Mouse (Mus musculus): ENCODE measurements around the gene Erp27. TPM values are rescaled to one million over a fixed set of nuclear protein-coding genes. Genes with fewer than 3 reads are reported as not detected.

Gene Erp27
- polyA plus RNA-seq (2021; fragmentation: Nextera tagmentation), result 0.14 TPM in 1 of 2 replicates, not detected in the other
- long read RNA-seq, experiment 1, partial matches to known transcripts, result 0 of 2 reads
- long read RNA-seq, experiment 1, other reads (novel, unspliced or antisense), result 2 of 2 reads
- long read RNA-seq, experiment 2, result 0 reads

DNA sequence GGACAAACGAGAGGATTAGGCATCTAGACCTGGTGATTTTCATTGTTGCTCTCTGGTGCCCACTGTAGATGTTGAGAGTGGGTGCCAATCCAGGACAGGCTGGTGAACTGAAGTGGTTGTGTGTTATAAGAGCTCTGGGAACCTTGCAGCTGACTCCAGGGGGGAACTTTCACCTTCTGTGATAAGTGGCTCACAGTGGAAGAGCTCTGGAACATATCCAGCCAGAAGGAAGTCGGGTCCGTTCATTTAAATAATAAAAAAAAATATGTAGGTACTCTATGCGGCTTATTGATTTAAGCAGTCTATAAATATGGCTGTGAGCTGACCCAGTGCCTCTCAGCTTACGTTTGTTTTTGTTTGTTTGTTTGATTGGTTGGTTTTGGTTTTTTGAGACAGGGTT, at the start of gene Erp27:
Gene Erp27 (minus strand): TSS at position 101 of the 400 bp plus-strand sequence.

DNA sequence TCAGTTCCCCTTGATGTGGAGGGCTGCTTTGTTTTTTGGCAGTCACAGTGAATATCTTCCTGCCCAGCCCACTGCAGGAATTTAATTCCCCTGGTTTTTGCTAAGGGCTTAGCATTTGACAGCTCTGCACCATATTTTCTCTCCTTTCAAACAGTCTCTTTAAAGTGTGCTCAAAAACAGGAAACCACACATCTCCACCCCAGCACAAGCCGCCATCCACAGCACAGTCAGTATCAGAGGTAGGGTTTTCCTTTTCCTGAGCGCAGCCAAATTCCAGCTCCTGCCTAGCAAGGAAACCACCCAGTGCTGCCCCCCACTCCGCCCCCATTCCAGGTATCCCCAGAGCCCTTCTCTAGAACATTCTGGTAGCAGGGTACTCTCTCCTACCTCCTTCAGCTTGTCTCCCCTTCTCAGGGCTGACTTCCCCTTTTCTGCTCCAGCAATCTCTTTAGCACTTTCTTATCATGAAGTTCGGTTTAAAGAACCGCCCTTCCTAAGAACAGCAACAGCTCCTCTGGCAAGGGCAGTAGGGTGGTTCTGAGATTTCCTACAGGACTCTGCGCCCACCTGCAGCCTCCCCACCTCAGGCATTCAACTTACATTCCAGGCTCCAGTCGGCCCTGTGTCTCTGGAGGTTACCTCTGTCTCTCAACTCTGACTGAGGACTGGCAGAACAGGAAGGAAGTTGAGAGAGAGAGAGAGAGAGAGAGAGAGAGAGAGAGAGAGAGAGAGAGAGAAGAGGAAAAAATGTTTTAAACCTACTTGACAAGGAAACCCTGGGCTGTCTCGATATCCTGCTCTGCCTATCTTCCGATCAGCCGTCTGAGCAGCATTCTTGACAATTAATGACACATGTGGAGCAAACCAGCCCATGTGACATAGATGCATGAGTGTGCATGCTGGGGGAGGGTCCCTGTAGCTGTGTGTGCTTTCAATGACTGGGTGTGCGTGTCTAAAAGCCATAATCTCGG, 19.4 kb upstream of the Erp27 start, which contains the start of gene Arhgdib:
Gene Arhgdib (minus strand): TSS at position 849 of the 971 bp plus-strand sequence.

GRCm38 (mm10) chr6:136923532-136923931, 1.6 kb upstream of the Erp27 start, which contains the start of gene Pde6h:
Gene Pde6h, plus strand, starts transcription at chr6:136923832.

GRCm38 (mm10) chr6:136875670-136876069, 46.3 kb downstream of the Erp27 start, which contains the start of gene Mgp:
Gene Mgp, minus strand, starts transcription at chr6:136875823.

Other genes starting within 250 kb of the Erp27 start
- 0.09 TPM in 1 of 2 replicates, not detected in the other for gene Gucy2c, start 140.4 kb downstream of the Erp27 start, polyA plus RNA-seq (2021; fragmentation: Nextera tagmentation)
- gene Hist4h4, start 117.8 kb downstream of the Erp27 start, polyA plus RNA-seq (2021; fragmentation: Nextera tagmentation), result 0.13 TPM in 1 of 2 replicates, not detected in the other
- 193 and 211 TPM in 2 replicates for gene H2afj, start 113.9 kb downstream of the Erp27 start, polyA plus RNA-seq (2021; fragmentation: Nextera tagmentation)
- 0.88 and 2.0 TPM in 2 replicates for gene BC049715, start 94.6 kb downstream of the Erp27 start, polyA plus RNA-seq (2021; fragmentation: Nextera tagmentation)
- gene Wbp11, start 93.9 kb downstream of the Erp27 start, polyA plus RNA-seq (2021; fragmentation: Nextera tagmentation), result 37.3 and 53.1 TPM in 2 replicates
- gene Smco3, start 86.7 kb downstream of the Erp27 start, polyA plus RNA-seq (2021; fragmentation: Nextera tagmentation), result 5.1 and 7.1 TPM in 2 replicates
- gene Art4, start 64.4 kb downstream of the Erp27 start, polyA plus RNA-seq (2021; fragmentation: Nextera tagmentation), result not detected in 2 replicates
- gene Mgp, start 46.4 kb downstream of the Erp27 start, polyA plus RNA-seq (2021; fragmentation: Nextera tagmentation), result 78.4 and 118 TPM in 2 replicates
- 0.61 TPM in 1 of 2 replicates, not detected in the other for gene Pde6h, start 1.7 kb upstream of the Erp27 start, polyA plus RNA-seq (2021; fragmentation: Nextera tagmentation)
- 17.2 and 18.4 TPM in 2 replicates for gene Arhgdib, start 19.7 kb upstream of the Erp27 start, polyA plus RNA-seq (2021; fragmentation: Nextera tagmentation)
- gene Rerg, start 248.3 kb upstream of the Erp27 start, polyA plus RNA-seq (2021; fragmentation: Nextera tagmentation), result 7.1 and 11.2 TPM in 2 replicates

All from left cerebral cortex, adult 6 months (tissue).